Mouse (Mus musculus) G1E (cell line): ENCODE measurements at regions not wholly inside any gene's neighbourhood (a gene's known extent, or its start where the extent isn't known, plus 50 kb on each side); places are given as distances from the start of the nearest gene placed in this dataset.

Experiments used
- CTCF ChIP-seq: IDR thresholded peaks from 2 replicates; pipeline ENCODE4 v1.5.1; 2012; ENCODE audit warnings: low read depth, low read length, inconsistent platforms, mixed read lengths
- GATA1 ChIP-seq: IDR thresholded peaks from 2 replicates; pipeline ENCODE4 v1.6.1; 2012; ENCODE audit warnings: borderline replicate concordance, low read length, inconsistent platforms, mixed read lengths
- TAL1 ChIP-seq: conservative IDR thresholded peaks from 2 replicates; pipeline ENCODE4 v1.6.1; 2012; ENCODE audit warnings: low read depth, low read length, inconsistent platforms, mixed read lengths

DNA sequence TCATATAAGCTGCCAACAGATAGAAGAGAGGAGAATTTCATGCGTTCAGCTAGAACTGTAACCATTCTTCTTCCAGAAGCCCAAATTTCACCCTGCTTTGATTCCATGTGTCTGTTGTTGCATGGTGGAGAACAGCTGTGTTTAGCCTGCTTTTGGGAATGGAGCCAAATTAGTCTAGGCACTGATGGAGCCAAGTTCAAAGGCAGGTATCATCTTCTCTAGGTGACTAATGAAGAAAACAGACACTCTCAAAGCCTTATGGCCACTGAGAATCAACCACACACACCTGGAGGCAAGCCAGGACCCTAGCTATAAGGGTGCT is 531.5 kb upstream of the A1bg start:
- TF ChIP-seq CTCF (no peak), TAL1 (no peak), GATA1 (no peak)
